Mouse (Mus musculus) ES-E14 (cell line): Measurements from ENCODE around the gene Unc13b. TPM values are rescaled to one million over a fixed set of nuclear protein-coding genes. Genes with fewer than 3 reads are reported as not detected.

Experiments
- DNase-seq: peaks from one replicate; pipeline ENCODE4 v3.0.0-alpha.2; 2013; ENCODE audit warnings: low read depth, low spot score
- H3K27ac ChIP-seq: 2 replicates; pipeline ENCODE4 v1.5.1; 2012; ENCODE audit warnings: low read depth, mild to moderate bottlenecking, low read length, moderate library complexity, mixed read lengths; ENCODE audit not compliant: poor library complexity, insufficient read depth, severe bottlenecking
- H3K36me3 ChIP-seq: 2 replicates; pipeline ENCODE4 v1.6.1; 2012; ENCODE audit warnings: mild to moderate bottlenecking, low read length, moderate library complexity, mixed read lengths; ENCODE audit not compliant: control insufficient read depth, poor library complexity, insufficient read depth, severe bottlenecking
- H3K4me1 ChIP-seq, 2 experiments: fragments of 150-350 bp in 1 of 2; sonication (generic) in 1 of 2; 2 replicates each; pipeline ENCODE4 v1.6.1; 2012; ENCODE audit warnings: low read length in 2 of 2, mild to moderate bottlenecking in 1 of 2, mixed read lengths in 1 of 2; ENCODE audit not compliant: control insufficient read depth in 2 of 2, insufficient read depth in 2 of 2, poor library complexity in 1 of 2
- H3K4me3 ChIP-seq, 2 experiments: fragments of 150-350 bp in 1 of 2; sonication (generic) in 1 of 2; 2 replicates each; pipeline ENCODE4 v1.5.1; 2012; ENCODE audit warnings: low read length in 2 of 2, low read depth in 1 of 2, mild to moderate bottlenecking in 1 of 2, mixed read lengths in 1 of 2; ENCODE audit not compliant: insufficient read depth in 1 of 2, poor library complexity in 1 of 2, severe bottlenecking in 1 of 2
- H3K9ac ChIP-seq: 2 replicates; pipeline ENCODE4 v1.6.1; 2012; ENCODE audit warnings: low read depth, mild to moderate bottlenecking, low read length, mixed read lengths; ENCODE audit not compliant: poor library complexity, insufficient read depth, severe bottlenecking
- H3K9me3 ChIP-seq: fragments of 150-350 bp; sonication (generic); 2 replicates; pipeline ENCODE4 v1.6.1; 2012; ENCODE audit warnings: low read depth, mild to moderate bottlenecking, low read length; ENCODE audit not compliant: control insufficient read depth, insufficient read depth
- CHD2 ChIP-seq: IDR thresholded peaks from 2 replicates; pipeline ENCODE4 v1.6.1; 2014; ENCODE audit warnings: mild to moderate bottlenecking, low read depth, low read length, inconsistent platforms
- HCFC1 ChIP-seq: IDR thresholded peaks from 2 replicates; pipeline ENCODE4 v1.6.1; 2012; ENCODE audit warnings: low read length, inconsistent platforms, borderline replicate concordance; ENCODE audit not compliant: insufficient read depth
- MAFK ChIP-seq: IDR thresholded peaks from 2 replicates; pipeline ENCODE4 v1.6.1; 2014; ENCODE audit warnings: mild to moderate bottlenecking, low read depth, low read length, inconsistent platforms; ENCODE audit not compliant: insufficient read depth
- ZC3H11A ChIP-seq: IDR thresholded peaks from 2 replicates; pipeline ENCODE4 v1.6.1; 2012; ENCODE audit warnings: low read depth, mild to moderate bottlenecking, inconsistent platforms, low read length, borderline replicate concordance
- ZNF384 ChIP-seq: IDR thresholded peaks from 2 replicates; pipeline ENCODE4 v1.6.1; 2012; ENCODE audit warnings: low read depth, low read length, inconsistent platforms
- in situ Hi-C, 2 experiments: fragments of 600-800 bp; cut with MboI; formaldehyde crosslinking; loops; one replicate each; pipeline ENCODE4 v1.15.1; 2025; ENCODE audit warnings: low sequenced_read_pairs in 2 of 2, inconsistent platforms in 1 of 2; ENCODE audit not compliant: unreplicated experiment in 2 of 2
- total RNA-seq: library from RNA; depleted of rRNA; stranded (reverse); fragments of 300-350 nt; gene quantifications from 2 replicates; pipeline ENCODE4 v1.2.3, GENCODE M21; 2012

The Unc13b gene
- total RNA-seq, 1 experiment = 13.3 TPM

DNA sequence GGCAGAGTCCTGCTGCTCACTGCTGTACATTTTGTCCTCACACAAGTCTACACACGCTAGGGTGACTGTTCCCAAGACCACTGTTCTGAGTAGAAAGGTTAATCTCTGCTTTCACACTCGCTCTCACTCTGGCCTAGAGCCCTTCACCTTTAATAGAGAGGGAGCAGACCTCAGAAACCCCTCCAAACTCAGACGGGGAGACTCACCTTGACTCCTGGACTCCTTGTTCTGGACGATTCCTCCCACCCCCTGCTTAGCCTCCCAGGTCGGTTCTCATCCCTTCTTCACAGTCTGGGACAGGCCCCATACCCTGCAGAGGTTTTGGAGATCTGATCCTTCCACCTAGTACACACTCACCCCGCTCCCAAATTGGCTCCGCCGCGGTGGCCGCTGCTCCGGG is 19.1 kb upstream of the Unc13b start:
- TF ChIP-seq HCFC1 (no peak), MAFK (no peak), ZC3H11A (no peak), ZNF384 (no peak), CHD2 (no peak)
- Histone ChIP-seq H3K9me3 (no peaks in the 10 kb centered on the region), H3K36me3 (no peaks in the 10 kb centered on the region), H3K27ac (no peak overlapping the region), H3K4me1 (peaks cover 5 to 8% of the 10 kb centered on the region in 2 experiments; a peak in 3 of 4 replicates), H3K9ac (peak overlapping the region; percentile 67), H3K4me3 (peak overlapping the region; percentile 77 to 81)
- in situ Hi-C loops = no loop called here
- no peak for DNase-seq

DNA sequence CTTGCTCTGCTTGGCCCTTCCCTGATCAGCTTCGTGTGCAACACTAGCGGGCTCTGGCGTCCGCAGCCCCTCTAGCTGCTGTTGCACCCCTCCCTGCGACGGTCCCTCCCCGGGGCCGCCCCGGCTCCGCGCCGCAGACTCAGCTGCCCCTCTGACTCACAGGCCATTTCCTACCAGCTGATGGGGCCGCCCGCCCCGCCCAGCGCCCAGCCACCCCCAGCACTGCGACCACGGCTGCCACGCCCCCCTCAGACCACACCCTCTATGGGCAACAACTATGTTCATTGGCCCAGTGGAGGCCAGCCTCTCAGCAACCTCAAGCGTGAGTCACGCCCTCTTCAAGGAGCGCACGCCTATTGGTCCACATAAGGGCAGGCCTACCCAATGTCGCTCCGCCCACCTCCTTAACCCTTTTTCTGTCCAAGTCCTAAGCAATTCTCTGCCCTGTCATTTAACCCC is 18.6 kb upstream of the Unc13b start:
- H3K27ac ChIP-seq = no peak overlapping the region

DNA sequence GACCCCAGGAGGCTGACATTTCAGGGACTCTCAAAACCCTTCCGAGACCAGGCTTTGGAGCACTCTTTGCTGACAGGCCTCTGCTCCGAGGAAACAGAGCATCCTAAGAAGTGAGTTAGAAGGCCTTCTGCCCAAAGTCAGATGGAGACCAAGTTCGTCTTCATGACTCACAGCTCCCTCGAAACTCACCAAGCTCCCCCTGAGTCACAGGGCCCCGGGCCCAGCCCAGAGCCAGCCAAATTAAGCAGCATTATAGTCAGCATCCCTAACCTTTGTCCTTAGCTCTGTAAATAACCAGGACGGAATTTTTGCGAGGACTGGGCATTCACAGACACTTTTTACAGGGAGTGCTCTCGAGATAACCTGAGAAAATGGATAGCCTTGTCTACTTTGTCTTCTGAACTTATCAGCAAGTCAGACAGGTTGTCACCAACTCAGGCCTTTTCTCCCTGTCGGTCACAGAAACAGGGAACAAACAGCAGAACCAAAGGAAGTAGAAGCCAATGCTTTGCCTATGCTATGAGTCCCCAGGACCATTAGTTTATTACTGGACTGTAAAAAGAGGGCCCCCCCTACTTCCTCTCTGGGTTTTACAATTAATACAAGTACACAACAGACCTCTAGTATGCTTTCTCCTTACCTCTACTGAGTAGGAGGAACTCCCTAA is 17.7 kb upstream of the Unc13b start:
- no peak overlapping the region for H3K4me3 ChIP-seq
- H3K9ac ChIP-seq = no peak overlapping the region
- no peak overlapping the region for H3K27ac ChIP-seq
- in situ Hi-C loops = no loop called here
- TF ChIP-seq HCFC1 (no peak), CHD2 (no peak), ZC3H11A (no peak), ZNF384 (no peak), MAFK (no peak)
- no peaks in the 10 kb centered on the region for H3K36me3 ChIP-seq
- peaks cover 8 to 13% of the 10 kb centered on the region in 2 experiments; a peak in 3 of 4 replicates for H3K4me1 ChIP-seq
- H3K9me3 ChIP-seq = no peaks in the 10 kb centered on the region
- DNase-seq = no peak

More for the DNA sequence above, 18.6 kb upstream of the Unc13b start:
- peak; percentile 96 for DNase-seq
- Histone ChIP-seq H3K9ac (peak overlapping the region; percentile 67), H3K4me3 (peak overlapping the region; percentile 77 to 81), H3K4me1 (peaks cover 8 to 10% of the 10 kb centered on the region in 2 experiments; a peak in 3 of 4 replicates), H3K9me3 (no peaks in the 10 kb centered on the region), H3K36me3 (no peaks in the 10 kb centered on the region)
- TF ChIP-seq HCFC1 = no peak
- in situ Hi-C loops = no loop called here

DNA sequence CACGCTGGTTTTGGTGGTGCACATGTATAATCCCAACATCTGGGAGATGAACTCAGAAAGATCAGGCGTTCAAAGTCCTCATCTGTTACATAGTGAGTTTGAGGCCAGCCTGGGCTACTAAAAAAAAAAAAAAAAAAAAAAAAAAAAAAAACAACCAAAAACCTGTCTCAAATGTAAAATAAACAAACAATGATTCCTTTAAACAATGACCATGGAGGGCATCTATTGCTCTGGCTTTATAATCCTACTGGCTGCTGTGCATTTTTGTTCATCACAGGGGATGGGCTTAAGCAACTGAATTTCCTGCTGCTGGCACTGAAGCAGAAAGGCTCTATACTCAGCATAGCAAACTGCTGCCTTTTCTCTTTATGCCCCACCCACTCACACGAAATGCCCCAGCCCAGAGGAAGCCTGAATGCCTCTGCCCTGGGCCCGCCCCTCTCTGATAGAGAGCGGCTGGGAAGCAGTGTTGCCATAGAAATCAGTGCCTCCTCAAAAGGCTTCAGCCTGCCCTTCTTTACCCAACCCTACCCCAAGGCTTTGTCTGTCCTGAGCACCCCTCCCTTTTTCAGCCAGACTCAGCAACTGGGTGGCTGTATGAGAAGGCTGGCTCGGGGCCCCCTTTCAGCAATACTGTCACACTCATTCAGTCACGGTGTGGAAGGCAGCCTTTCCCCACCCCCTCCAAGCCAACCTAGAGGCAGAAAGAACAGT is 15.0 kb upstream of the Unc13b start:
- in situ Hi-C loops = no loop called here
- DNase-seq = peak; percentile 79

More for the DNA sequence above, 15.0 kb upstream of the Unc13b start:
- Histone ChIP-seq H3K4me1 (peaks cover 9 to 13% of the 10 kb centered on the region in 2 experiments), H3K27ac (peak overlapping the region; percentile 75), H3K4me3 (peak overlapping the region in 1 of 2 experiments; percentile 37; a peak in 2 of 4 replicates), H3K36me3 (no peaks in the 10 kb centered on the region), H3K9me3 (no peaks in the 10 kb centered on the region), H3K9ac (0 out of 2 replicates have a peak overlapping the region, but pooled peaks have one; percentile 24)
- TF ChIP-seq HCFC1 (0 out of 2 replicates have a peak, but pooled peaks have one; percentile 30), ZC3H11A (no peak), ZNF384 (peak; percentile 73), CHD2 (no peak)
